Mouse (Mus musculus): ENCODE data around the gene Bcl11b.

Bcl11b gene

GRCm38 (mm10) chr12:107969841-107970371 lies 33.5 kb downstream of the Bcl11b start:
- DNase-seq = no peak

GRCm38 (mm10) chr12:107969126-107969525 lies 34.3 kb downstream of the Bcl11b start:
- no peak for DNase-seq

GRCm38 (mm10) chr12:107968331-107968730 lies 35.1 kb downstream of the Bcl11b start:
- DNase-seq = no peak

GRCm38 (mm10) chr12:107967026-107967425 lies 36.4 kb downstream of the Bcl11b start:
- DNase-seq = no peak

- no peak for DNase-seq
These were observed 38.3 kb downstream of the Bcl11b start for GRCm38 (mm10) chr12:107965103-107965502.

- no peak for DNase-seq
These were observed 38.9 kb downstream of the Bcl11b start for GRCm38 (mm10) chr12:107964396-107965085.

- no peak for DNase-seq
These were observed 40.5 kb downstream of the Bcl11b start for GRCm38 (mm10) chr12:107962852-107963251.

GRCm38 (mm10) chr12:107961843-107962242 lies 41.6 kb downstream of the Bcl11b start:
- no peak for DNase-seq

GRCm38 (mm10) chr12:107960789-107961491 lies 42.5 kb downstream of the Bcl11b start:
- no peak for DNase-seq

- DNase-seq = no peak
These were observed 43.0 kb downstream of the Bcl11b start for GRCm38 (mm10) chr12:107960365-107960764.

- DNase-seq = no peak
These were observed 43.5 kb downstream of the Bcl11b start for GRCm38 (mm10) chr12:107959872-107960271.

GRCm38 (mm10) chr12:107953044-107953684 lies 50.2 kb downstream of the Bcl11b start:
- DNase-seq = no peak

GRCm38 (mm10) chr12:107952318-107952724 lies 51.1 kb downstream of the Bcl11b start:
- DNase-seq = no peak

GRCm38 (mm10) chr12:107950667-107951179 lies 52.7 kb downstream of the Bcl11b start:
- no peak for DNase-seq

- DNase-seq = no peak
These were observed 54.0 kb downstream of the Bcl11b start for GRCm38 (mm10) chr12:107949416-107949815.

- DNase-seq = no peak
These were observed 61.3 kb downstream of the Bcl11b start for GRCm38 (mm10) chr12:107942100-107942499.

GRCm38 (mm10) chr12:107940774-107941173 lies 62.6 kb downstream of the Bcl11b start:
- DNase-seq = no peak

GRCm38 (mm10) chr12:107939177-107939576 lies 64.2 kb downstream of the Bcl11b start:
- DNase-seq = no peak

GRCm38 (mm10) chr12:107936972-107937371 lies 66.4 kb downstream of the Bcl11b start:
- DNase-seq = no peak

- no peak for DNase-seq
These were observed 67.0 kb downstream of the Bcl11b start for GRCm38 (mm10) chr12:107936406-107936805.

GRCm38 (mm10) chr12:107934831-107935437 lies 68.5 kb downstream of the Bcl11b start:
- DNase-seq = no peak

- no peak for DNase-seq
These were observed 71.3 kb downstream of the Bcl11b start for GRCm38 (mm10) chr12:107932140-107932539.

- no peak for DNase-seq
These were observed 71.9 kb downstream of the Bcl11b start for GRCm38 (mm10) chr12:107931476-107931875.
